Mouse (Mus musculus) cerebellum, adult 2 months (tissue): ENCODE results near the gene Epn1. TPM values are rescaled to one million over a fixed set of nuclear protein-coding genes. Genes with fewer than 3 reads are reported as not detected.
A peak's percentile ranks its signal among the peaks of the same experiment; 100 is the strongest.

ENCODE experiments used
- DNase-seq, 2 experiments: peaks; one replicate each; pipeline ENCODE4 v3.0.0; 2021
- H3K27ac ChIP-seq: fragments of 200-500 bp; 2 replicates; pipeline ENCODE4 v1.5.1; 2012; ENCODE audit warnings: low read length, control low read depth, inconsistent platforms; ENCODE audit not compliant: insufficient read depth
- H3K27me3 ChIP-seq: fragments of 200-500 bp; 2 replicates; pipeline ENCODE4 v1.6.1; 2012; ENCODE audit warnings: inconsistent platforms, mild to moderate bottlenecking, low read length, moderate library complexity; ENCODE audit not compliant: control insufficient read depth, insufficient read depth
- H3K4me1 ChIP-seq: fragments of 200-500 bp; 2 replicates; pipeline ENCODE4 v1.6.1; 2011; ENCODE audit warnings: low read length; ENCODE audit not compliant: control insufficient read depth, insufficient read depth
- H3K4me3 ChIP-seq: fragments of 200-500 bp; replicated peaks from 2 replicates; pipeline ENCODE3; 2011; ENCODE audit warnings: mild to moderate bottlenecking, low read depth, low read length, control low read depth; ENCODE audit not compliant: insufficient read depth
- CTCF ChIP-seq: fragments of 200-500 bp; IDR thresholded peaks from 2 replicates; pipeline ENCODE4 v1.5.1; 2011; ENCODE audit warnings: low read depth, mild to moderate bottlenecking, control low read depth, low read length, moderate library complexity, borderline replicate concordance; ENCODE audit not compliant: insufficient read depth
- POLR2A ChIP-seq: fragments of 200-500 bp; IDR thresholded peaks from 2 replicates; pipeline ENCODE4 v1.6.1; 2011; ENCODE audit warnings: low read length, control low read depth, borderline replicate concordance; ENCODE audit not compliant: insufficient read depth
- WGBS: fragments of 180-500 bp; shearing (Covaris S2); methylation state at CpG from one replicate; pipeline ENCODE4 v1.1.7; 2018; 5-methylcytosine and 5-hydroxymethylcytosine counted together
- polyA plus RNA-seq: library from polyadenylated mRNA; depleted of rRNA; stranded (reverse); fragments of >200 nt; gene quantifications from 2 replicates; pipeline ENCODE4 v1.2.3, GENCODE M21; 2012

The Epn1 gene
- polyA plus RNA-seq, 1 experiment = 246 TPM

GRCm38 (mm10) chr7:5052438-5052837, 27.6 kb upstream of the Epn1 start:
- Histone ChIP-seq H3K27me3 (no peaks in the 10 kb centered on the region), H3K27ac (no peak overlapping the region), H3K4me3 (peak overlapping the region; percentile 69), H3K4me1 (peaks cover 13% of the 10 kb centered on the region)
- WGBS = 7% methylated on average over 12 of the region's 12 CpGs
- peak in 1 of 2 experiments; percentile 30 for DNase-seq
- no peak for TF ChIP-seq CTCF

GRCm38 (mm10) chr7:5052931-5053343, 27.1 kb upstream of the Epn1 start:
- Histone ChIP-seq H3K4me3 (peak overlapping the region; percentile 69), H3K27me3 (no peaks in the 10 kb centered on the region), H3K27ac (no peak overlapping the region), H3K4me1 (peaks cover 16% of the 10 kb centered on the region)
- WGBS = 2% methylated on average over 45 of the region's 45 CpGs
- TF ChIP-seq CTCF (no peak), POLR2A (no peak)
- peak; percentile 47 to 51 for DNase-seq

- Histone ChIP-seq H3K4me3 (peak overlapping the region; percentile 66), H3K27ac (no peak overlapping the region), H3K4me1 (peaks cover 16% of the 10 kb centered on the region), H3K27me3 (no peaks in the 10 kb centered on the region)
- WGBS = 11% methylated on average over 32 of the region's 32 CpGs
- TF ChIP-seq POLR2A (peak; percentile 30; the same call in 1 of the 2 replicates), CTCF (no peak)
- DNase-seq = peak; percentile 48 to 59
Observed at GRCm38 (mm10) chr7:5053456-5054179, 26.4 kb upstream of the Epn1 start.

GRCm38 (mm10) chr7:5056651-5057263, 23.3 kb upstream of the Epn1 start:
- WGBS = 3% methylated on average over 55 of the region's 55 CpGs
- H3K4me1 ChIP-seq = peaks cover 16% of the 10 kb centered on the region
- no peaks in the 10 kb centered on the region for H3K27me3 ChIP-seq
- TF ChIP-seq POLR2A (peak; percentile 50; the same call in 1 of the 2 replicates), CTCF (no peak)
- peak; percentile 60 to 75 for DNase-seq
- peak overlapping the region; percentile 60 for H3K4me3 ChIP-seq
- H3K27ac ChIP-seq = peak overlapping the region; percentile 70

- WGBS = 30% methylated on average over 8 of the region's 8 CpGs
- Histone ChIP-seq H3K27ac (peak overlapping the region; percentile 70), H3K27me3 (no peaks in the 10 kb centered on the region), H3K4me3 (peak overlapping the region; percentile 60), H3K4me1 (peaks cover 16% of the 10 kb centered on the region)
- DNase-seq = no peak
- TF ChIP-seq CTCF (no peak), POLR2A (no peak)
Observed at GRCm38 (mm10) chr7:5057381-5057780, 22.7 kb upstream of the Epn1 start.

- H3K4me3 ChIP-seq = peak overlapping the region; percentile 60
- no peaks in the 10 kb centered on the region for H3K27me3 ChIP-seq
- no peak overlapping the region for H3K27ac ChIP-seq
- DNase-seq = peak in 1 of 2 experiments; percentile 31
- peaks cover 16% of the 10 kb centered on the region for H3K4me1 ChIP-seq
- WGBS = 45% methylated on average over 11 of the region's 11 CpGs
- TF ChIP-seq POLR2A = no peak
- TF ChIP-seq CTCF = no peak
Observed at GRCm38 (mm10) chr7:5057804-5058203, 22.2 kb upstream of the Epn1 start.

- WGBS = 94% methylated on average over 1 of the region's 1 CpGs
- no peak overlapping the region for H3K4me3 ChIP-seq
- no peak for TF ChIP-seq CTCF
- no peak for TF ChIP-seq POLR2A
- no peak for DNase-seq
- no peaks in the 10 kb centered on the region for H3K27me3 ChIP-seq
- H3K27ac ChIP-seq = no peak overlapping the region
- peaks cover 8% of the 10 kb centered on the region for H3K4me1 ChIP-seq
Observed at GRCm38 (mm10) chr7:5058631-5059030, 21.4 kb upstream of the Epn1 start.

GRCm38 (mm10) chr7:5059421-5059820, 20.6 kb upstream of the Epn1 start:
- no peak overlapping the region for H3K4me3 ChIP-seq
- 90% methylated on average over 12 of the region's 12 CpGs for WGBS
- peaks cover 8% of the 10 kb centered on the region for H3K4me1 ChIP-seq
- no peaks in the 10 kb centered on the region for H3K27me3 ChIP-seq
- DNase-seq = peak in 1 of 2 experiments; percentile 38
- TF ChIP-seq CTCF = no peak
- no peak for TF ChIP-seq POLR2A
- H3K27ac ChIP-seq = peak overlapping the region; percentile 35; the same call in 1 of the 2 replicates
